Mouse (Mus musculus) testis, adult 10 weeks (tissue): ENCODE results near the gene Gm9048. TPM values are rescaled to one million over a fixed set of nuclear protein-coding genes. Genes with fewer than 3 reads are reported as not detected.

Source experiments
- polyA plus RNA-seq: library from polyadenylated mRNA; stranded (reverse); fragments of 350-450 nt; fragmentation: Illumina TruSeq; extraction: RNeasy Lipid Tissue Mini Kit (QIAGEN cat#74804); gene quantifications from one replicate; pipeline ENCODE4 v1.2.3, GENCODE M21; 2014; ENCODE audit warnings: low read depth, low replicate concordance

Gm9048 gene
- polyA plus RNA-seq = not detected

GRCm38 (mm10) chr10:118348579-118348978, at the start of gene Gm9048:
Gene Gm9048 (minus strand): TSS chr10:118348679.

DNA sequence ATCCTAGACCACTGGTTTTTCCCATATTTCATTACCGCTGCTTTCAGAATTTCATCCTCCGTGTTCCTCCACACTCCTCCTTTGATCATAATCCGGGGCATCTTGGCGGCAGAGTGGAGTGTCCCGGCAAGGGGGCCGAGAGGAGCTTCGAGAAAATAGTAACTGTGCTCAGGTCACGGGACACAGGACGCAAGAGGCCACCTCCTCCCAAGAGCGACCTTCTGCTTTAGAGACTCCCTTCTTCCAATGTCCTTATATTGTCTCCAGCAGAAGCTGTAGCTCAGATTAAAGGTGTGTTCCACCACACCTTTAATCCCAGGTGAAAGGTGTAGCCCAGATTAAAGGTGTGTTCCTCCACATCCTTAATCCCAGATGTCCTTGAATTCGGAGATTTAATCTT, 5.5 kb upstream of the Gm9048 start, which contains the start of gene Gm9049:
TSS of gene Gm9049 (minus strand) at position 101 of the 400 bp plus-strand sequence.

DNA sequence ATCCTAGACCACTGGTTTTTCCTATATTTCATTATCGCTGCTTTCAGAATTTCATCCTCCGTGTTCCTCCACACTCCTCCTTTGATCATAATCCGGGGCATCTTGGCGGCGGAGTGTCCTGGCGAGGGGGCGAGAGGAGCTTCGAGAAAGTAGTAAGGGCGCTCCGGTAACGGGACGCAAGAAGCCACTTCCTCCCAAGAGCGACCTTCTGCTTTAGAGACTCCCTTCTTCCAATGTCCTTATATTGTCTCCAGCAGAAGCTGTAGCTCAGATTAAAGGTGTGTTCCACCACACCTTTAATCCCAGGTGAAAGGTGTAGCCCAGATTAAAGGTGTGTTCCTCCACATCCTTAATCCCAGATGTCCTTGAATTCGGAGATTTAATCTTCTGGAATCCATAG, 5.3 kb downstream of the Gm9048 start, which contains the start of gene Gm9046:
TSS of gene Gm9046 (minus strand) at position 101 of the 400 bp plus-strand sequence.

GRCm38 (mm10) chr10:118337731-118338130, 10.7 kb downstream of the Gm9048 start, which contains the start of gene Gm9045:
Gene Gm9045 (minus strand): TSS chr10:118337831.

DNA sequence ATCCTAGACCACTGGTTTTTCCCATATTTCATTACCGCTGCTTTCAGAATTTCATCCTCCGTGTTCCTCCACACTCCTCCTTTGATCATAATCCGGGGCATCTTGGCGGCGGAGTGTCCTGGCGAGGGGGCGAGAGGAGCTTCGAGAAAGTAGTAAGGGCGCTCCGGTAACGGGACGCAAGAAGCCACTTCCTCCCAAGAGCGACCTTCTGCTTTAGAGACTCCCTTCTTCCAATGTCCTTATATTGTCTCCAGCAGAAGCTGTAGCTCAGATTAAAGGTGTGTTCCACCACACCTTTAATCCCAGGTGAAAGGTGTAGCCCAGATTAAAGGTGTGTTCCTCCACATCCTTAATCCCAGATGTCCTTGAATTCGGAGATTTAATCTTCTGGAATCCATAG, 16.2 kb downstream of the Gm9048 start, which contains the start of gene Gm9044:
TSS of gene Gm9044 (minus strand) at position 101 of the 400 bp plus-strand sequence.

GRCm38 (mm10) chr10:118326869-118327268, 21.6 kb downstream of the Gm9048 start, which contains the start of gene Gm9040:
Gene Gm9040 (minus strand): TSS chr10:118326969.

Other genes with a start within 250 kb of the Gm9048 start
- 69.2 TPM for gene Mdm1, start 206.9 kb downstream of the Gm9048 start, polyA plus RNA-seq
- gene Il22, start 143.7 kb downstream of the Gm9048 start, polyA plus RNA-seq = not detected
- gene Gm32717, start 107.9 kb downstream of the Gm9048 start, polyA plus RNA-seq = not detected
- not detected for gene Gm32802, start 90.0 kb downstream of the Gm9048 start, polyA plus RNA-seq
- gene Iltifb, start 53.6 kb downstream of the Gm9048 start, polyA plus RNA-seq = not detected
- not detected for gene Gm9040, start 21.7 kb downstream of the Gm9048 start, polyA plus RNA-seq
- not detected for gene Gm9044, start 16.3 kb downstream of the Gm9048 start, polyA plus RNA-seq
- gene Gm9045, start 10.8 kb downstream of the Gm9048 start, polyA plus RNA-seq = not detected
- gene Gm9046, start 5.4 kb downstream of the Gm9048 start, polyA plus RNA-seq = not detected
- not detected for gene Gm9049, start 5.4 kb upstream of the Gm9048 start, polyA plus RNA-seq
- not detected for gene Ifng, start 92.4 kb upstream of the Gm9048 start, polyA plus RNA-seq